Mouse (Mus musculus) MEL (cell line): ENCODE measurements around the gene Hspa1b.

Source experiments
- CTCF ChIP-seq, 3 experiments: IDR thresholded peaks in 2 of 3; conservative IDR thresholded peaks in 1 of 3; 2 replicates each; pipeline ENCODE4 v1.5.1; 2011 to 2012; ENCODE audit warnings: low read length in 3 of 3, low read depth in 2 of 3, mild to moderate bottlenecking in 2 of 3, improper control_type of control experiment in 1 of 3, inconsistent platforms in 1 of 3, mixed read lengths in 1 of 3, moderate library complexity in 1 of 3; ENCODE audit not compliant: control insufficient read depth in 1 of 3, insufficient read depth in 1 of 3, poor library complexity in 1 of 3, severe bottlenecking in 1 of 3
- EP300 ChIP-seq, 2 experiments: IDR thresholded peaks; 2 replicates each; pipeline ENCODE4 v1.6.1; 2011; ENCODE audit warnings: improper control_type of control experiment in 2 of 2, low read length in 2 of 2, low read depth in 1 of 2, mild to moderate bottlenecking in 1 of 2
- GATA1 ChIP-seq: IDR thresholded peaks from 2 replicates; pipeline ENCODE4 v1.6.1; 2011; ENCODE audit warnings: low read depth, low read length, improper control_type of control experiment
- MAX ChIP-seq: IDR thresholded peaks from 2 replicates; pipeline ENCODE4 v1.6.1; 2011; ENCODE audit warnings: low read length, improper control_type of control experiment
- POLR2A ChIP-seq, 2 experiments: IDR thresholded peaks; 2 replicates each; pipeline ENCODE4 v1.6.1; 2011 to 2012; ENCODE audit warnings: low read length in 2 of 2, mild to moderate bottlenecking in 2 of 2, control low read depth in 1 of 2, improper control_type of control experiment in 1 of 2, low read depth in 1 of 2, moderate library complexity in 1 of 2; ENCODE audit not compliant: control insufficient read depth in 1 of 2, insufficient read depth in 1 of 2, poor library complexity in 1 of 2
- TBP ChIP-seq: IDR thresholded peaks from 2 replicates; pipeline ENCODE4 v1.8.0; 2011; ENCODE audit warnings: low read depth, low read length, improper control_type of control experiment
- TCF12 ChIP-seq: IDR thresholded peaks from 2 replicates; pipeline ENCODE4 v1.6.1; 2014; ENCODE audit warnings: low read depth, mild to moderate bottlenecking, inconsistent platforms, low read length, improper control_type of control experiment, moderate library complexity
- USF1 ChIP-seq: IDR thresholded peaks from 2 replicates; pipeline ENCODE4 v1.6.1; 2014; ENCODE audit warnings: low read depth, mild to moderate bottlenecking, inconsistent platforms, low read length, improper control_type of control experiment, moderate library complexity
- ZMIZ1 ChIP-seq: IDR thresholded peaks from 2 replicates; pipeline ENCODE4 v1.6.1; 2012; ENCODE audit warnings: low read depth, mild to moderate bottlenecking, inconsistent platforms, low read length, improper control_type of control experiment, moderate library complexity

DNA sequence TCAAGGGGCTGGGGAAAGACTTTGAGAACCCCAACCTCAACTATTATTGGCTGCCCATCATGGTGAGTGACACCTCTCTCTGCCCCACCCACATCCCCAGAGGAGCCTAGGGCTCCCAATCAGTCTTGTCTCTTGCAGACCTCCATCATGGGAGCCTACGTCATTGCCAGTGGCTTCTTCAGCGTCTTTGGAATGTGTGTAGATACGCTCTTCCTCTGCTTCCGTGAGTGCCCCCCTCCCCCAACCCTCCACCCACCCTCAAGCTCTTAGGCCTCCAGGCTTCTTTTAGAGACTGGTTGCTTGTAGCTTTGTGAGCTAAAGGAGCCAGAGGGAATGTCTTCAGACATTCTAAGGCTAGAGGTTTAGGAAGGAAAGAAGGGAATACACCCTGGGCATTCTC lies 30.2 kb downstream of the Hspa1b start:
- no peak for TF ChIP-seq GATA1
- TF ChIP-seq ZMIZ1: no peak
- TF ChIP-seq TCF12: no peak
- TF ChIP-seq EP300 (IDR thresholded peaks at IDR 0.05; ENCODE audit: low read depth in 1 of 2, low read length in 2 of 2): no peak
- no peak for TF ChIP-seq CTCF (IDR thresholded peaks at IDR 0.05 in 2 of 3, conservative IDR thresholded peaks at IDR 0.05 in 1 of 3; ENCODE audit: control insufficient read depth in 1 of 3, insufficient read depth in 1 of 3, low read depth in 2 of 3, low read length in 3 of 3, poor library complexity in 1 of 3, severe bottlenecking in 1 of 3)
- no peak for TF ChIP-seq POLR2A (IDR thresholded peaks at IDR 0.05; ENCODE audit: control insufficient read depth in 1 of 2, insufficient read depth in 1 of 2, low read depth in 1 of 2, low read length in 2 of 2, poor library complexity in 1 of 2)
- no peak for TF ChIP-seq USF1
- no peak for TF ChIP-seq TBP
- TF ChIP-seq MAX: no peak
